Mouse (Mus musculus) c-Kit-positive CD71-positive TER-119-negative erythroid progenitor cells, embryonic 14.5 days (primary cell): Measurements from ENCODE around the gene Eif3k.
"Not testable (repeated sequence)": the region's sequence is repeated elsewhere in the genome, so short reads cannot be mapped to it uniquely, and the experiment has no call there.

Source experiments
- DNase-seq: peaks from one replicate; pipeline ENCODE4 v3.0.0-alpha.2; 2013; ENCODE audit warnings: low read depth

The Eif3k gene

DNA sequence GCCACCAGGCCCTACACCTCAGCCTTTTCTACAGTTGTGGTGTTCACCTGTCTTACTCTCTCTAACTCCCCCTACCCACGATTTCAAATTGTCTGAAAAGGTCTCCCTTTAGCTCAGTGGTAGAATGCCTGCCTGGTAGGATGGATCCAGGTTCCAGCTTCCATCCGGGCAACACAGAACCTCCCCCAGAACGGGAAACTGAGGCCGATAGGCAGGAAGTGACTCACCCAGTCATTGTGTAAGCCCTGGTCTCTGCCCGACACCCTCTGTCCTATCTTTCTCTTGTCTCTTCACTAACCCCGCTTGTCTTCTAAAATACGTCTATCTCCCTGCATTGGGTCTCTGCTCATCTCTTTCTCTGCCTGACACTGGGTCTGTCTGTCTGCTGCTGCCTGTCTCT lies 3.5 kb upstream of the Eif3k start:
- no peak for DNase-seq

DNA sequence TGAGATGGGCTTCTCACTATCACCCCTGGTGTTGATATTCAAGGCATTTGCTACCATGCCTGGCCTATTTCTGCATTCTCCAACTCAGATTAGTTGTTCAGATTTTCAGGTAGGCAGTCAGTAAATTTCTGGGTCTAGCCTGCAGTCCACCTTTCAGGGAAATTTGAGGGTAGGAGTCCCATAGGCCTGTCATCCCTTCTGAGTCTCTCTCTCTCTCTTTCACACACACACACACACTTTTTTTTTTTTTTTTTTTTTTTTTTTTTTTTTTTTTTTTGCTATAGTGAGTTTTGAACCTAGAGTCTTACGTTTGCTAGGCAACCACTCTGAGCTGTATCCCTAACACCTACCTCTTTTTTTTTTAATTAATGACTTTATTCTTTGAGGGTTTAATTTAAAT lies 2.8 kb upstream of the Eif3k start:
- no peak for DNase-seq

DNA sequence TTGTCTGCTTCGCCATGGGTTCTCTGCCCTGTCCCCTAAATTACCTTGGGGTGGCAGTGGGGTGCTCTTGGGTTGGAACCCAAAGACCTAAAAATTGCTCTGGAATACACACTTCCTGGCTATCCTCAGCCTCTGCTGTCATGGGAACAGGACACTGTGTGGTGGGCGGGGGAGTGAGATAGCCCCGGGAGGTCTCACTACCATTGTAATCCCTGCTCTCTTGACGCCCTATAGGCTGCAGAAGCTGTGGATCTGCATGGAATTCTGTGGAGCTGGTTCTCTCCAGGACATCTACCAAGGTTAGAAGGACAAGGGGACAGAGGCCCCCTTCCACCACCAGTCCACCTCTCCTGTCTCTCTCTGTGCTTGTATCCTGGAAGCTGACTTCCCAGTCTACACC lies 2.2 kb upstream of the Eif3k start:
- no peak for DNase-seq

DNA sequence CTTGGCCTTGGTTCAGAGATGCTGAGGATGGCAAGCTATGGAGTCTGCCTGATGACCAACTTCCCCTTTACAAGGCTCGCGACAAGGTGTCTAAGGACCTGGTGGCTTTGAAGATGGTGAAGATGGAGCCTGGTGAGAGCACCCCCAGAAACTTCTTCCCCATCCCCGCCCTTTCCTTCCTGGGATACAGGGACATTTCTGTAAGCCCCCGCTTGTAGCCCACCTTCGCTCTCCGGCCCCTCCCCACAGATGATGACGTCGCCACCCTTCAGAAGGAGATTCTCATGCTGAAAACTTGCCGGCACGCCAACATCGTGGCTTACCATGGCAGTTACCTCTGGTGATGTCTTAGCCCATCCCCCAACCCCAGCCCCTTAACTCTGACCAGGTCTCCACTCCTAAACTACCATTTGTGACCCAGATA lies 1.5 kb upstream of the Eif3k start:
- DNase-seq = no peak

DNA sequence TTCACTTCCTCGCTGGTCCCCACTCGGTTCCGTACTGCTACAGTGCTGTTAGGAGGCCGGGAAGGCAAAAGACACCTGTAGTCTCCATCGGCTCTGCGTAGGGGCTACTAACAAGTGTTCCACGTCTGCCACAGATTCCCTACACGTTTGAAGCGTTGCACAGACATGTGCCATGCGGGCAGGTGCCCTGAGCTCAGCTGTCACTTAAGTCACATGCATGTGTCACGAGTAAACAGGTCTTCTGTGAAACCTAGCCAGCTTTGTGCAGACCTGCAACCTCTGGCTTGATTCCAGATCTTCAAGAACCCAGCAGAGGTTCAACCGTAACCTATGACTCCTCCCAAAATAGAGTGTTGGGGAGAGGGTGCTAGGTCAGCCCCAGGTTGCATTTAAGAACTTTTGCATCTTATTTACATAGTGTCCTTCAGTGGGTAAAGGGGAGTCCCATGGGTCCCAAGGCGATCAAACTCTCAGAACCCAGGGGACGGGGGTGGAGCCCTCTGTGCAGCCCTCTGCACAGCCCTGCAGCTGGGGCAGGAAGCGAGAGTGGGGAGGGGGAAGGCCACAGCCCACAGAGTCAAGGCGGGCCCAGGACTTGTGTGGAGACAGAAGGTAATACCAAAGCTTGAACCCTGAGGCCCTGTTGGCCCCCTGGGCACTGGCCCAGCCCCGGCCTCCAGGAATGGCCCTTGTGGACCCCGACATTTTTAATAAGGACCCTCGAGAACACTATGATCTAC lies 780 bp upstream of the Eif3k start:
- DNase-seq = no peak

DNA sequence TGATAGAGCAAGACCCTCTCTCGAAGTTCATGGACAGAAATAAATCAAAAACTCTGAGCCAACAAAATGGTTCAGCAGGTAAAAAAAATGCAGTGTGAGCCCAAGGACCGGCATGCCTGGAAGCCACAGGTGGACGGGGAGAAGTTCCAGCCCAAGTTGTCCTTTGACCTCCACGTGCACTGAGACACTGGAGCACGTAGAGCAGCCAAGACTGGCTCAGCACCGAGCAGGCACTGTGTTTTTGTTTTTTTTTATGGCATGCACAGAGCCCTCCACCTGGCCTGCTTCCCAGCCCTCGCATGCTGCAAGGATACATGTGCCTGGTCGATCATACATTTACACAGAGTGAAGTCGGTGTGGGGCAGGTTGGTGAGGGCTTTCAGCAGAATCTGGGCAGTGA lies 4.1 kb downstream of the Eif3k start:
- DNase-seq = no peak

DNA sequence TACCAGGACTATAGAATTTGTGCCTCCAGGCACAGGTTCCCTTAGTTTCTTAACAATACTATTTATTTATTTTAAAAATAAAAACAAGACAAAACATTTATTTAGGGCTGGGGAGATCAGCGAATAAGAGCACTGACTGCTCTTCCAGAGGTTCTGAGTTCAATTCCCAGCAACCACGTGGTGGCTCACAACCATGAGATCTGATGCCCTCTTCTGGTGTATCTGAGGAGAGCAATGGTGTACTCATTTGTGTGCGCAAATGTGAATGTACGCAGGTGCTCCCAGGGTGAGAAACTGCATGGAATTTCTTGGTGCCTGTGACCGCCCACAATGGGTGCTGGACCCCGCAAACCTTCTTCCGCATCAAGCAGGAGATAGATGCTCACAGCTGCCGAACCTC lies 8.6 kb downstream of the Eif3k start:
- DNase-seq = no peak

DNA sequence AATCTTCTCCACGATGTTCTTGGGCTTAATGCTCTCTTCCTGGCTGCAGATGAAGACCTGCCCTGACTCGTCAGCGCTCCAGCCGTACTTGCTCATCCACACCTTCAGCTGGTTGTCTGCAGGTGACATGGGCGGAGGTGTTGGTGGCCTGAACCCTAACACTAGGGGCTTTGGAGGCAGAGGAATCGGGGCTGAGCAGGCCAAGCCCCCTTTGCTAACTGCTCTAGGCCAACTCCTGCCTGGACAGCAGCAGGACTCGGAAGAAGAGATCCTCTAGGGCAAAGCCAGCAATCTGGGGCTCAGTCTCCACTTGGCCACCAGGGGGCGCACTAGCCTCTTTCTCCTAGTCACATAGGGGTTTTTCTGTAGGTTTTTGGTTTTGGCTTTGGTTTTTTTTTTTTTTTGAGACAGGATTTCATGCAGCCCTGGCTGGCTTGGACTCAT lies 9.1 kb downstream of the Eif3k start:
- peak; percentile 65 for DNase-seq

DNA sequence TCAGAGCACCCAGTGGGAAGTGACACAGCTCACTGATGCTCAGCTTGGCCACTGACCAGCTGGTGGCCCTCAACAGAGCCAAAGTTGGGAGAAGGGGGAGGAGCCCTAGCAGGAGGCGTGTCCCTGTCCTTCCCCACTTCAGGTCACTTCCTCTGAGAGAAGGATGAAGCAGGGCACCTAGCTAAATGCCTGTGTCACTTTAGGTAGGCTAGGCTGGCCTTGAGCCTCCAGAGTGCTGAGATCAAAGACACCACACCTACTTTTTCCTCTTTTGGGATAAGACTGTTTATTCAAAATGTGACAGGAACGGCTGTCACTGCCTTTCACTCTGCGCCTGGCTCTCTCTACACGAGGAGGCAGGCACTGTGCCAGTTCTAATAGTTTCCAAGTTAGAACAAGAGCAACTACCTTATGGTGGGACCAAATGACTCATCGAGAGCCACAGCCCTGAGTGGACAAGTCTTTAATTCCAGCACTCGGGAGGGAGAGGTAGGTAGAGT lies 9.8 kb downstream of the Eif3k start:
- DNase-seq = no peak

DNA sequence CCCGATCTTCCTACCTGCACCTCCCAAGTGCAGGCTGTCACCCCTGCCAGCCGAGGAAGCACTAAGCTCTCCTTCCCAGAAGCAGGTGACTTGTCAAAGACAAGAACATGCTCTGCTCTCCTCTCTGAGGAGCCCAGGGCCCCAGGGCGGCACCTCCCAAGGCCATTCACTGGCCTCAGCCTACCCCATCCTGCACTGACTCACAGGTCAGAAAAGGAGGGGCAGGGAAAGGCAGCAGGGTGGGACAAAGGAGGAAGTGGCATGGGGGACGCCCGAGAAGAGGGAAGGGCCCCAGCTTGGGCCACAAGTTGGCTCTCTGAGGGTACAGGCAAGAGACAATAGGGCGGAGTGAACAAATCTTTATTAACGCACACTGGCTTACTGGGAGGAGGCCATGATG lies 10.6 kb downstream of the Eif3k start:
- no peak for DNase-seq

DNA sequence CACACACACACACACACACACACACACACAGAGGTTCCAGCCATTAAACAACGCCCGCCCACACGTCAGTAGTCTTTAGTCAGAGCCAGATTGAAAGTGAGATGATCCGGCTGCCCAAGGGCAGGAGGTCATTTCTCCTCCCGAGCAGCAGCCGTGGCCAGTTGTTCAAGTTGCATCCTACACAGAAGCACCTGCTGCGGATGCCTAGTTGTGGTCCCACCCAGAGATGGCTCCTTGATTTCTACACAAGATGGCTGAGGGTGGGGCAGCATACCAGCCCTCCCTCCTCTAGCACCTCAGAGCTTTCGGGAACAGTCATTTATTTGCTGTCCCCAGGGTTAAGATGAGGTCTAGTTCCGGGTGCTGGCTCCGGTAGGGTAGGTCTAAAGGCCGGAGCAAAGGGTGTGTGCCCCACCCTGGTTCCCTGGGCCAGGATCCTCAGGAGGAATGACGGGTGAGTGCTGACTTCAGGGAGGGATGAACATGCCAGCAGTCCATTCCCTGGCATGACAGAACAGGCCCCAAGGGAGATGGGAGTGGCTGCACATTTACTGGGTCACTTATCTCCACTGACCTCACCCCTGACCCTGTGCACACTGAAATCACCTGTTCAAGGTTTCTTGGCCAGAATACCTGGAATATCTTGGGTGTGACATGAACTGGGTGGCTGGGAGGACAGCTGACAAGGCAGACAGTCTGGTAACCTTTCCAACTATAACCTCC lies 11.8 kb downstream of the Eif3k start:
- DNase-seq = no peak

DNA sequence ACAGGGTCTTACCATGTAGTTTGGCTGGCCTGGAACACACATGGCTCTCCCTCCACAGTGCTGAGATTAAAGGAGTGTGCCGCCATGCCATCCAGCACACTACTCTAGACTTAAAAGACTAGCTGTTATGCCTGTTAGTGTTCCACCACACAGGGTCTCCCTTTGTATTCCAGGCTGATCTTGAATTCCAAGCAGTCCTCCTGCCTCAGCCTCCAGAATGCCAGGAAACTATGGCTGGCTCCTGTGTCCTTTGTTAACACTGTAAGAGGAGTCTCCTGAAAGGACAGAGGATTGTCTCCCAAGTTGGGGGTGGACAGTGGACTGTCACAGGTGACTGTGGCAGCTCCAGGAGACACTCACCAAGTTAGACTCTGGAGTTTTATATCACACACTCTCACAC lies 12.4 kb downstream of the Eif3k start:
- DNase-seq = no peak

DNA sequence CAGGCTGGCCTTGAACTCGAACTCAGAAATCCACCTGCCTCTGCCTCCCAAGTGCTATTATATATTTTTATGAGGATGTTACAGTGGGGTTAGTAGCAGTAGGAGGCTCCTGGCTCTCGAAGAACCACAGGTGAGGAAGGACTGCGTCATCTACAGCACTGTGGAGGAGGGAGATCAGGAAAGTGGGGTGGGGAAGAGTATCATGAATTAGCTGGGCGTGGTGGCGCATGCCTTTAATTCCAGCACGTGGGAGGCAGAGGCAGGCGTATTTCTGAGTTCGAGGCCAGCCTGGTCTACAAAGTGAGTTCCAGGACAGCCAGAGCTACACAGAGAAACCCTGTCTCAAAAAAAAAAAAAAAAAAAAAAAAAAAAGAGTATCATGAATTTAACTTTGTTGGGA lies 13.5 kb downstream of the Eif3k start:
- DNase-seq = not testable (repeated sequence)

DNA sequence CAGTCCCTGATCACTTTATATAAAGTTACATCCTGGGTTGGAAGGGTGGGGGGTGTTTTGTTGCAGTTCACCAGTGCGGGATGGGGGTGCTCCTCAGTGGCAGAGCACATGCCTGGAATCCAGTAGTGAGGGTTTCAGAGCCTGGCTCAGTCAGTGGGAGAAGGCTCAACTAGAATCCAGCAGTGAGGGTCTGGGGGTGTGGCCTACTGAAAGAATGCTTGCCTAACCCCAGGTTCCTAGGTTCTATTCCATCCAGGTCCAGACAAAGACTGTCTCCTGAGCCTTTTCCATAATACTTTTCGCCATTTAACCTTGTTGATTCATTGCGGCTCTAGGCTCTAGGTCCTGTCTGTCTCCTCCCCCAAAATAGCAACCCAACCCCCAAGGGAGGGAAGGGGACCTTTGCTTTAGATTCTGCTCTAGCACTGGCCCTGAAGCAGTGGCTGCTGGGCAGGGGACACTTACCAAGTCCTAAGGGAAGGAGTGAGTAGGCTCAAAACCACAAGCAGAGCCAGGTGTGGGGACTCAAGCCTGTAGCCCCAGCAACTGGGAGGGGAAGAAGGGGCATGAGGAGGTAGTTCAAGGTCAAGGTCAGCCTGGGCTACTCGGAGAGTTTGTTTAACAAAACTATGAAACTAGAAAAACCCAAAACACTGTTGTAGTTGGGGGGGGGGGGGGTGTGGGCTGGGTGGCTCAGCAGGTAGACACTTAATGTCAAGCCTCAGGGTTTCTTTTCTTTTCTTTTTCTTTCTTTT lies 14.7 kb downstream of the Eif3k start:
- DNase-seq = no peak

DNA sequence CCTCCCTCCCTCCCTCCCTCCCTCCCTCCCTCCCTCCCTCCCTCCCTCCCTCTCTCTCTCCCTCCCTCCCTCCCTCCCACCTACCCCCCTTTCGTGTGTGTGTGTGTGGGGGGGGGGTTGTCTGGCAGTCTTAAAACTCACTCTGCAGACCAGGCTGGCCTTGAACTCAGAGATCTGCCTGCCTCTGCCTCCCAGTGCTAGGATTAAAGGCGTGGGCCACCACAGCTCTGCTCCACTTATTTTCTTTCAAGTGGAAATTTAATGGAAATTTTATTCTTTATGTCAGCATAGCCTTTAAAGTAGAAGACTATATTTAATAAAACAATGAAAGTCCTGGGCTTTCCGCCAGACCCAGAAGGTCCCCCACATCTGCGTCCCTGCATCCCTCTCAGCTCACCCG lies 15.5 kb downstream of the Eif3k start:
- DNase-seq = no peak

DNA sequence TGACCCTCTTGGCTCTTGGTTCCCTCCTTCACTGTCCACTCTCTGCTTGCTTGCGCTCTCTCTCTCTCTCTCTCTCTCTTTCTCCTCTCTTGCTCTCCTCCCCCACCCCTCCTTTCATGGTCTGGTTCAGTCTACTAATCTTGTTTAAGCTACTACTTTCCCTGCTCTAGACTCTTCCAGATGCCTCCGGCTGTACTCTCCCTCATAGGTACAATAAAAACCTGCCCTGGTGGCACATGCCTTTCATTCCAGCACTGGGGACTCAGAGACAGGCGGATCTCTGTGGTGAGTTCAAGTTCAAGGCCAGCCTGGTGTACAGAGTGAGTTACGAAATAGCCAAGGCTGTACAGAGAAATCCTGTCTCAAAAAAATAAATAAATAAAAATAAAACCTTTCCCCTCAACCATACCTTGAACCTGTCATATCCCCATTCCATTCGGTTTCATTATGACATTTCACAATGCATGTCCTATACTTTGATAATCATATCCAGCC lies 16.3 kb downstream of the Eif3k start:
- no peak for DNase-seq

DNA sequence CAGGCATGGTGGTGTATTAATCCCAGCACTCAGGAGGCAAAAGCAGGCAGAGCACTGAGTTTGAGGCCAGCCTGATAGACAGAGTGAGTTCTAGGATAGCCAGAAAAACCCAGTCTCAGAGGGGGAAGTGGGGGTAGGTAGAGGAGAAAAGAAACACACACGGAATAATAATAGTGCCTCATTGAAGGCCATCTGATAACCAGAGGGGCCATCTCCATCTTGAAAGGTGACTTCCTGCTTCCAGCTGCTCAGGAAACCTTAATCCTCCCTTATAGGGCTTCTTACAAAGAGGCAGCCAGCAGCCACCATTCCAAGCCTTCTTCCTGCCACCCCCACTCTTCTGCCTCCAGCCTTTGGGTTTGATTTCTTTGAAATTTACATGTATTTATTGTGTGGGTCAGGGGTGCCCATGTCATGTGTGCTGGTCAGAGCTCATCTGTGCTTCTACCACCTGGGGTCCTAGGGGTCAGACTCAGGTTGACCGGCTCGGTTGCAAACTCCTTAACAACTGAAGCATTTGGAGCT lies 18.2 kb downstream of the Eif3k start:
- DNase-seq = no peak

DNA sequence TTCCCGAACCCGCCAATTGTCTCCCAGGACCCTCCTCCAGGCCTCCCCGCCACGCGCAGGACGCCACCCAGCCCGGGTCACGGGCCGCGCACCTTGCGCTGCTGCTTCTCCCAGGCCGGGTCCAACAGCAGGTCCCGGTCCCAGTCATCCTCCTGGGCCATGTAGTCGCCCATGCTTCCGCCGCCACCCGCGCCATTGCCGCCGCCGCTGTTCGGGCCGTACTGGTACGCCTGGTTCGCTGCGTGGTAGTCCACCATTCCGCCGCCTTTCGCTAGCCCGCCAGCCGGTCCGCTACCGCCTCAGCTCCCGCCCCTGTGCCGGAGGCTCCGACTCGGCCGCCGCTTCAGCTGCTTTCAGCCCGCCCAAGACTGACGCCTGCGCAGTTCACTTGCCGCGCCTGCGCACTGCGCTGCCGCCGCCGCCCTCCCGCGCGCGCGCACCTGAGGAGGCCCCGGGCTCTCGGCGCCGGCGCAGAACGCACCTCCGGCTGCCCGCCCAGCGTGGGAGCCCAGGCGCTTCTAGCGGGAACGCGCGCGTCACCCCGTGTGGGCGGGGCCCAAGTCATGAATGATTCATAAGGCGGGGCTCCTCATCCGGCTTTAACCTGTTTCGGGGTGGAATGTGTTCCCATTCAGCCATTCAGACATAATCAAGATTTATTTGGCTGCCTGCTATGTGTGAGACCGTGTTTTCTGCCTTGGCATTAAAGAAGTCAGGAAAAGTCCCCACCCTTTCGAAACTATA lies 19.6 kb downstream of the Eif3k start, which contains the start of gene Actn4:
TSS of gene Actn4 (minus strand) at position 414 of the 744 bp plus-strand sequence.
- peak; percentile 99 for DNase-seq

DNA sequence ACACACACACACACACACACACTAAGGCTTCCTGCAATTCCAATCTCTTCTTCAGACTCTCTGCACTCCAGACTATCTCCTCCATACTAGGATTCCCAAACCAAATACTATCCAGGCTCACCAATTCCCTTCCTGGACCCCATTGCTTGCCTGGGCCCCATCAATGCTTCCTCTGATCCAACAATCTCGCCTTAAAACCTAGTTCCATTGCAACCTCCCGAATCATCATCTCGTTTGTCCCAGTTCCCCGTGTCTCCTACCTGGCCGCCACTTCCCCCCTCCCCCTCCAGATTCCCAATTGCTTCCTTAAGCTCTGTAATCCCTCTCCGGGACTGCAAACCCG lies 20.1 kb downstream of the Eif3k start:
- DNase-seq = no peak

DNA sequence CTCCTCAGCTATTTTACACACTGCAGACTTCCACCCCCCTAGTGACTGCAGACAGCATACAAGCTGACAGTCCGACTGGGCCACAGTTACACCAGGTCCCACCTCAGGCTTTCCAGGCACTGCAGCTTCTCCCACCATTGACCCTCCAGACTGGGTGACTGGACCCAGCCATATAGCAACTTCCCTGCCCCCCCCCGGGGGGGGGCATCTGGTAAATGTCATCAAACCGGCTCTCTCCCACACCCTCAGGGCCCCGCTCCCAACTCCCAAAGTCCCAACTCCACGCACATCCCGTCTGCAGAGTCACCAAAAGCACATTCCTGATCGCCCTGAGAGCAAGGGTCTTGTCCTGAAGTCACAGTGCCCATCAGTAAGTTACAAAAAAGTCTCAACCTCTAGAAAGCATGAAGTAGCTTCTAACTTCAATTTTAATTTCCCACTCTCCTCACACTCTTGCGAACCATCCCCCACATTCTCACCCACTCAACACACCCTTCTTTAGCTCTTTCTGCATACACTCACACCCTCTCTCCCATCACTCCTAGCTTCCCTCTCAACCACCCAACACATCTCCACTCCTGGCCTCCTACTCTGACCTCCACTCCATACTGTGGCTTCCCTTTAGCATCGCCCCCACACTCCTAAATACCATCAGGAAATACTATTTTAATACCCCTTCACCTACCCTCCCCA lies 21.2 kb downstream of the Eif3k start:
- no peak for DNase-seq

DNA sequence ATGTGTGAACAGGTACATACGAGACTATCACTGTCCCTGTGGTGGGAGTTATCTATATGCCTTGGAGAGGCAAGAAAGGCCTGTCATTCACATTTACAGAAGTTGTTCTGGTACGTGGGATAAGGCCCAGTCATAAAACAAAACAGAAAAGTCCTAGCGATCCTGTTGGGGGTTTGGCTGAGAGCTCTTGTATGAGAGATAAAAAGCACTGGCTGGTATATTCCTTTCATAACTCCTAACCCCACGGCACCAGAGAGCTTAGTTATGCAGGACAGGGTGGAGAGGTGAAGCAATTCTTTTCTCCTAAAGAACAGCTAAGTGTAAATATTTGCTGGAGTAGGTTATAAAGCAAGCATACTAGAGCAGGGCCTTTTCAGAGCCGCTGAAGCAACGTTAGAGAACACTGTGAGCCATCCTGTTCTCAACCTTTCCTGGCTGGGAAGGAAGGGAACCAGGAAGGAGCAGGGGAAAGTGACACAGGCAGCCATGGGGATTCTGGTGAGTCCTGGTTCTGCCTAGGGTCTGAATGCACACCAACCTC lies 22.1 kb downstream of the Eif3k start:
- no peak for DNase-seq
